In genomic region chr7:127020031-127020430, GRCm38 (mm10) we compare ENCODE assay signal across 10 mouse cellular contexts. TPM values are rescaled to one million over a fixed set of nuclear protein-coding genes. Genes with fewer than 3 reads are reported as not detected.
DNase-seq lines count a peak whose midpoint lies in the region; ATAC-seq and TF ChIP-seq lines count a peak whose summit lies in the region.
"Had no signal": no experiment of that assay in that cellular context is flagged by ENCODE, and none has a peak within 500 bp of the region (broad histone marks: within the 10 kb centered on the region; RNA-seq: fewer than 3 reads in every experiment).

No protein-coding gene starts in this region.

- no peaks in the 10 kb centered on the region for H3K9me3 ChIP-seq in lung, embryonic 14.5 days (ENCODE audit: low read depth, low read length)
- H3K9me3 ChIP-seq in forebrain, embryonic 10.5 days, result no peaks in the 10 kb centered on the region
- H3K9me3 ChIP-seq in intestine, postnatal 0 days (ENCODE audit: control insufficient read depth), result no peaks in the 10 kb centered on the region
- H3K9me3 ChIP-seq in stomach, embryonic 15.5 days, result no peaks in the 10 kb centered on the region

- peaks cover 49% of the 10 kb centered on the region for H3K36me3 ChIP-seq in lung, embryonic 14.5 days (ENCODE audit: insufficient read depth)
- H3K36me3 ChIP-seq in forebrain, embryonic 10.5 days (replicated peaks), result peaks cover 43% of the 10 kb centered on the region
- peaks cover 24% of the 10 kb centered on the region for H3K36me3 ChIP-seq in intestine, postnatal 0 days (ENCODE audit: control insufficient read depth, insufficient read depth)
- peaks cover 21% of the 10 kb centered on the region for H3K36me3 ChIP-seq in stomach, embryonic 15.5 days

- H3K9ac ChIP-seq in lung, embryonic 14.5 days, result peak overlapping the region; percentile 50; the same call in 1 of the 2 replicates
- H3K9ac ChIP-seq in intestine, postnatal 0 days (ENCODE audit: low read depth, low read length), result no peak overlapping the region
- H3K9ac ChIP-seq in stomach, embryonic 15.5 days, result no peak overlapping the region; the same call in 1 of the 2 replicates

- peak overlapping the region; percentile 74 for H3K4me2 ChIP-seq in lung, embryonic 14.5 days
- peak overlapping the region; percentile 73 for H3K4me2 ChIP-seq in intestine, postnatal 0 days (replicated peaks; ENCODE audit: low read depth)
- H3K4me2 ChIP-seq in stomach, embryonic 15.5 days, result peak overlapping the region; percentile 85

- H3K4me3 ChIP-seq in lung, embryonic 14.5 days (ENCODE audit: low read depth, low read length), result peak overlapping the region; percentile 50
- H3K4me3 ChIP-seq in forebrain, embryonic 10.5 days, result peak overlapping the region; percentile 92
- peak overlapping the region; percentile 41; the same call in 1 of the 2 replicates for H3K4me3 ChIP-seq in intestine, postnatal 0 days (ENCODE audit: low read depth, low read length)
- H3K4me3 ChIP-seq in stomach, embryonic 15.5 days (replicated peaks), result peak overlapping the region; percentile 54

- no peak for TF ChIP-seq CTCF in lung, embryonic 14.5 days (IDR thresholded peaks at IDR 0.05; ENCODE audit: low read depth)
- TF ChIP-seq CTCF in intestine, postnatal 0 days (IDR thresholded peaks at IDR 0.05; ENCODE audit: low read depth), result no peak

- H3K4me1 ChIP-seq in lung, embryonic 14.5 days (ENCODE audit: insufficient read depth), result peaks cover 21% of the 10 kb centered on the region
- peaks cover 96% of the 10 kb centered on the region for H3K4me1 ChIP-seq in forebrain, embryonic 10.5 days
- H3K4me1 ChIP-seq in intestine, postnatal 0 days (replicated peaks; ENCODE audit: control insufficient read depth, insufficient read depth, low read length), result peaks cover 11% of the 10 kb centered on the region; the same call in 1 of the 2 replicates
- peaks cover 76% of the 10 kb centered on the region for H3K4me1 ChIP-seq in stomach, embryonic 15.5 days

- ATAC-seq in lung, embryonic 14.5 days (ENCODE audit: insufficient read depth), result no peak
- no peak for ATAC-seq in intestine, postnatal 0 days
- ATAC-seq in stomach, embryonic 15.5 days (ENCODE audit: insufficient read depth, low FRiP score, low read depth), result no peak
- ATAC-seq in megakaryocyte progenitor cell, adult 5-6 weeks (replicated peaks; ENCODE audit: poor library complexity), result no peak
- ATAC-seq: Patski had no signal

- no peaks in the 10 kb centered on the region for H3K27me3 ChIP-seq in lung, embryonic 14.5 days (ENCODE audit: insufficient read depth, low read length)
- H3K27me3 ChIP-seq in forebrain, embryonic 10.5 days (ENCODE audit: poor library complexity, severe bottlenecking), result no peaks in the 10 kb centered on the region
- H3K27me3 ChIP-seq in intestine, postnatal 0 days (replicated peaks; ENCODE audit: control insufficient read depth, insufficient read depth, low read length), result no peaks in the 10 kb centered on the region
- H3K27me3 ChIP-seq in stomach, embryonic 15.5 days (replicated peaks), result no peaks in the 10 kb centered on the region
- H3K27me3 ChIP-seq: Patski had no signal

- H3K27ac ChIP-seq in lung, embryonic 14.5 days (ENCODE audit: low read depth), result peak overlapping the region; percentile 67; the same call in 1 of the 2 replicates
- peak overlapping the region; percentile 100 for H3K27ac ChIP-seq in forebrain, embryonic 10.5 days
- H3K27ac ChIP-seq in intestine, postnatal 0 days (ENCODE audit: low read depth, low read length), result no peak overlapping the region
- peak overlapping the region; percentile 86; the same call in 1 of the 2 replicates for H3K27ac ChIP-seq in stomach, embryonic 15.5 days

- WGBS in lung, embryonic 14.5 days, result 51% methylated on average over 3 of the region's 3 CpGs
- WGBS in forebrain, embryonic 10.5 days, result 67% methylated on average over 3 of the region's 3 CpGs
- 69% methylated on average over 3 of the region's 3 CpGs for WGBS in intestine, postnatal 0 days
- WGBS in stomach, embryonic 15.5 days, result 48% methylated on average over 3 of the region's 3 CpGs

- DNase-seq in lung, embryonic 14.5 days, result no peak
- DNase-seq in lung, postnatal 10 days, result no peak
- no peak for DNase-seq in forebrain, embryonic 10.5 days (ENCODE audit: extremely low spot score, low spot score)
- DNase-seq in adrenal gland, postnatal 25 days, result no peak
- no peak for DNase-seq in right cerebral cortex, postnatal 36 days (ENCODE audit: low spot score in 2 of 2)

RNA-seq across cellular contexts. Expression of gene Gm42742, which starts 0.9 kb away (rescaled TPM):
- 37.4 and 54.0 TPM in 2 replicates for polyA plus RNA-seq in lung, embryonic 14.5 days (2014; fragmentation: Nextera tagmentation; extraction: Ambion mirVana)
- polyA plus RNA-seq in forebrain, embryonic 10.5 days (2016; fragmentation: Nextera tagmentation; extraction: Ambion mirVana), result 32.6 and 46.7 TPM in 2 replicates
- 15.7 and 27.1 TPM in 2 replicates for polyA plus RNA-seq in intestine, postnatal 0 days (2015; fragmentation: Nextera tagmentation; extraction: Ambion mirVana)
- 25.0 and 63.8 TPM in 2 replicates for polyA plus RNA-seq in stomach, embryonic 15.5 days (2015; fragmentation: Nextera tagmentation; extraction: Ambion mirVana)
- 0.69 TPM in 1 of 2 replicates, not detected in the other for total RNA-seq in megakaryocyte progenitor cell, adult 5-6 weeks (2015)
- total RNA-seq in megakaryocyte progenitor cell, adult 5-6 weeks (2017), result 0.21 and 3.7 TPM in 2 replicates
- total RNA-seq in adrenal gland, postnatal 25 days (2021), result 31.0 and 44.0 TPM in 2 replicates

RNA-seq across cellular contexts. Expression of gene Prrt2, which starts 1.0 kb away (rescaled TPM):
- 4.7 and 5.9 TPM in 2 replicates for polyA plus RNA-seq in lung, embryonic 14.5 days (2014; fragmentation: Nextera tagmentation; extraction: Ambion mirVana)
- polyA plus RNA-seq in forebrain, embryonic 10.5 days (2016; fragmentation: Nextera tagmentation; extraction: Ambion mirVana), result 3.5 and 4.0 TPM in 2 replicates
- polyA plus RNA-seq in intestine, postnatal 0 days (2015; fragmentation: Nextera tagmentation; extraction: Ambion mirVana), result 2.5 and 2.7 TPM in 2 replicates
- 5.9 and 8.1 TPM in 2 replicates for polyA plus RNA-seq in stomach, embryonic 15.5 days (2015; fragmentation: Nextera tagmentation; extraction: Ambion mirVana)
- 0.74 and 1.1 TPM in 2 replicates for total RNA-seq in megakaryocyte progenitor cell, adult 5-6 weeks (2015)
- 0.44 TPM in 1 of 2 replicates, not detected in the other for total RNA-seq in megakaryocyte progenitor cell, adult 5-6 weeks (2017)
- total RNA-seq in adrenal gland, postnatal 25 days (2021), result 2.2 and 5.1 TPM in 2 replicates

RNA-seq across cellular contexts. Expression of gene Pagr1a, which starts 2.9 kb away (rescaled TPM):
- polyA plus RNA-seq in lung, embryonic 14.5 days (2014; fragmentation: Nextera tagmentation; extraction: Ambion mirVana), result 21.9 and 44.5 TPM in 2 replicates
- polyA plus RNA-seq in forebrain, embryonic 10.5 days (2016; fragmentation: Nextera tagmentation; extraction: Ambion mirVana), result 92.7 and 121 TPM in 2 replicates
- polyA plus RNA-seq in intestine, postnatal 0 days (2015; fragmentation: Nextera tagmentation; extraction: Ambion mirVana), result 26.4 and 37.5 TPM in 2 replicates
- 33.1 and 62.5 TPM in 2 replicates for polyA plus RNA-seq in stomach, embryonic 15.5 days (2015; fragmentation: Nextera tagmentation; extraction: Ambion mirVana)
- total RNA-seq in megakaryocyte progenitor cell, adult 5-6 weeks (2015), result 44.2 and 55.4 TPM in 2 replicates
- total RNA-seq in megakaryocyte progenitor cell, adult 5-6 weeks (2017), result 39.8 and 48.1 TPM in 2 replicates
- total RNA-seq in adrenal gland, postnatal 25 days (2021), result 13.4 and 28.2 TPM in 2 replicates

RNA-seq across cellular contexts. Expression of gene Pagr1b, which starts 3.7 kb away (rescaled TPM):
- polyA plus RNA-seq in lung, embryonic 14.5 days (2014; fragmentation: Nextera tagmentation; extraction: Ambion mirVana), result 0.85 TPM in 1 of 2 replicates, not detected in the other
- not detected in 2 replicates for polyA plus RNA-seq in forebrain, embryonic 10.5 days (2016; fragmentation: Nextera tagmentation; extraction: Ambion mirVana)
- 0.68 TPM in 1 of 2 replicates, not detected in the other for polyA plus RNA-seq in intestine, postnatal 0 days (2015; fragmentation: Nextera tagmentation; extraction: Ambion mirVana)
- 1.0 TPM in 1 of 2 replicates, not detected in the other for polyA plus RNA-seq in stomach, embryonic 15.5 days (2015; fragmentation: Nextera tagmentation; extraction: Ambion mirVana)
- not detected in 2 replicates for total RNA-seq in megakaryocyte progenitor cell, adult 5-6 weeks (2015)
- not detected in 2 replicates for total RNA-seq in megakaryocyte progenitor cell, adult 5-6 weeks (2017)
- 1.7 and 2.8 TPM in 2 replicates for total RNA-seq in adrenal gland, postnatal 25 days (2021)
- total RNA-seq: layer of hippocampus, adult 8-10 months had no signal

RNA-seq across cellular contexts. Expression of gene Mvp, which starts 5.6 kb away (rescaled TPM):
- polyA plus RNA-seq in lung, embryonic 14.5 days (2014; fragmentation: Nextera tagmentation; extraction: Ambion mirVana), result 7.7 and 8.0 TPM in 2 replicates
- polyA plus RNA-seq in forebrain, embryonic 10.5 days (2016; fragmentation: Nextera tagmentation; extraction: Ambion mirVana), result 3.3 TPM in 2 replicates
- 79.8 and 81.0 TPM in 2 replicates for polyA plus RNA-seq in intestine, postnatal 0 days (2015; fragmentation: Nextera tagmentation; extraction: Ambion mirVana)
- polyA plus RNA-seq in stomach, embryonic 15.5 days (2015; fragmentation: Nextera tagmentation; extraction: Ambion mirVana), result 27.2 and 29.1 TPM in 2 replicates
- 2.2 and 5.1 TPM in 2 replicates for total RNA-seq in megakaryocyte progenitor cell, adult 5-6 weeks (2015)
- total RNA-seq in megakaryocyte progenitor cell, adult 5-6 weeks (2017), result 17.4 and 19.2 TPM in 2 replicates
- 102 and 118 TPM in 2 replicates for total RNA-seq in adrenal gland, postnatal 25 days (2021)

Comparison
In these comparisons a context has a peak if more than half of its experiments do, and no peak if none do; other contexts are left out.
1. H3K4me3 ChIP-seq: peak in every context shown above with its lines; median percentile 92 in forebrain, embryonic 10.5 days; 54 in stomach, embryonic 15.5 days; 50 in lung, embryonic 14.5 days; 41 in intestine, postnatal 0 days.